Mouse (Mus musculus): Measurements from ENCODE around the gene Wdr76.
"Not testable (repeated sequence)": the region's sequence is repeated elsewhere in the genome, so short reads cannot be mapped to it uniquely, and the experiment has no call there.

DNA sequence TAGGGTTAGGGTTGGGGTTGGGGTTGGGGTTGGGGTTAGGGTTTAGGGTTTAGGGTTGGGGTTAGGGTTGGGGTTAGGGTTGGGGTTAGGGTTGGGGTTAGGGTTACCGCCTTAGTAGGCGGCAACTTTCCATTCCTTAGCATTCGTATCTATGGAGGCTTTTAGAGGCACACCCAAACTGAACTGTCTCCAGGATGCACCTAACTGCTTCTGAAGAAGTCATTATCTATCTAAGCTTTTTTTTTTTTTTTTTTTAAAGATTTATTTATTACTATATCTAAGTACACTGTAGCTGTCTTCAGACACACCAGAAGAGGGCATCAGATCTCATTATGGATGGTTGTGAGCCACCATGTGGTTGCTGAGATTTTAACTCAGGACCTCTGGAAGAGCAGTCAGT, 16.3 kb downstream of the Wdr76 start:
- not testable (repeated sequence) for TF ChIP-seq CTCF (IDR thresholded peaks at IDR 0.05; ENCODE audit: low read depth, low read length); POLR2AphosphoS5 (IDR thresholded peaks at IDR 0.05; ENCODE audit: insufficient replicate concordance, low read depth, low read length); GATA1 (IDR thresholded peaks at IDR 0.05; ENCODE audit: borderline replicate concordance, low read length)

Data from G1E (cell line).